Mouse (Mus musculus) neural tube, embryonic 12.5 days (tissue): ENCODE measurements around the gene Dhx37. TPM values are rescaled to one million over a fixed set of nuclear protein-coding genes. Genes with fewer than 3 reads are reported as not detected.
A peak's percentile ranks its signal among the peaks of the same experiment; 100 is the strongest.
"Not testable (repeated sequence)": the region's sequence is repeated elsewhere in the genome, so short reads cannot be mapped to it uniquely, and the experiment has no call there.

Experiments
- ATAC-seq: fragments of 200-750 bp; cut with Nextera tagmentation; 2 replicates; pipeline ENCODE4 v1.8.0; 2017; ENCODE audit warnings: low read depth, mild to moderate bottlenecking, moderate TSS enrichment, moderate library complexity; ENCODE audit not compliant: low FRiP score
- H3K27ac ChIP-seq: fragments of 300-500 bp; sonication (generic); 2 replicates; pipeline ENCODE4 v1.5.1; 2016
- H3K27me3 ChIP-seq: fragments of 300-500 bp; sonication (generic); replicated peaks from 2 replicates; pipeline ENCODE4 v1.6.1; 2016; ENCODE audit warnings: mild to moderate bottlenecking
- H3K36me3 ChIP-seq: fragments of 300-500 bp; sonication (generic); 2 replicates; pipeline ENCODE4 v1.6.1; 2016; ENCODE audit warnings: mild to moderate bottlenecking
- H3K4me1 ChIP-seq: fragments of 300-500 bp; sonication (generic); 2 replicates; pipeline ENCODE4 v1.6.1; 2016
- H3K4me2 ChIP-seq: fragments of 300-500 bp; sonication (generic); replicated peaks from 2 replicates; pipeline ENCODE4 v1.6.1; 2016; ENCODE audit warnings: mild to moderate bottlenecking
- H3K4me3 ChIP-seq: fragments of 300-500 bp; sonication (generic); 2 replicates; pipeline ENCODE4 v1.5.1; 2016
- H3K9ac ChIP-seq: fragments of 300-500 bp; sonication (generic); 2 replicates; pipeline ENCODE4 v1.6.1; 2016; ENCODE audit warnings: mild to moderate bottlenecking
- H3K9me3 ChIP-seq: fragments of 300-500 bp; sonication (generic); 2 replicates; pipeline ENCODE4 v1.6.1; 2016; ENCODE audit warnings: mild to moderate bottlenecking
- WGBS: fragments of 180-500 bp; shearing (Covaris S2); methylation state at CpG from one replicate; pipeline ENCODE4 v1.1.7; 2016; 5-methylcytosine and 5-hydroxymethylcytosine counted together
- polyA plus RNA-seq: library from polyadenylated mRNA; unstranded; fragments of >200 nt; fragmentation: Nextera tagmentation; extraction: Ambion mirVana; gene quantifications from 2 replicates; pipeline ENCODE4 v1.2.1, GENCODE M21; 2016

Gene Dhx37
- polyA plus RNA-seq, 1 experiment from 2014 or later, result 15.6 TPM

DNA sequence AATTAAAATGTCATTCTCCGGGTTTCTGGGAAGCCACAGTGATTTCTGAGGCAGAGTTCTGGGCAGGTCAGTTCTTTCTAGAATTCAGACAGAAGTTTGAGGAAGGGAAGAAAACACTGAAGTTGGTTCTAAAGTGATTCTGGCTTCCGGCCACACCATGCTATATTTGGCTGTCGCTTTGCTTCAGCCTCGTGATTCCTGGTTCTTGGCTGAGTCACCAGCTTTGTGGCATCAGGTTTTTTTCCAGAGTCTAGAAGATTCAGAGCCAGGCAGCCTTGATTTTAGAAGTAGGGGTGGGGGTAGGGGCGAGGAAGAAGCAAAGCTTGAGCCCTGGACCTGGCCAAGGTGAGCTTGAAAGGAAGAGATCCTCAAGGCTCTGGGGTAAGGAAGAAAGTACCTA is 42.3 kb downstream of the Dhx37 start:
- Histone ChIP-seq H3K9me3 (no peaks in the 10 kb centered on the region), H3K9ac (no peak overlapping the region), H3K4me3 (no peak overlapping the region), H3K27me3 (no peaks in the 10 kb centered on the region), H3K4me2 (no peak overlapping the region), H3K4me1 (peaks cover 34% of the 10 kb centered on the region), H3K27ac (no peak overlapping the region), H3K36me3 (no peaks in the 10 kb centered on the region)
- ATAC-seq, result no peak
- whole genome bisulfite sequencing, result 84% methylated on average over 5 of the region's 5 CpGs

DNA sequence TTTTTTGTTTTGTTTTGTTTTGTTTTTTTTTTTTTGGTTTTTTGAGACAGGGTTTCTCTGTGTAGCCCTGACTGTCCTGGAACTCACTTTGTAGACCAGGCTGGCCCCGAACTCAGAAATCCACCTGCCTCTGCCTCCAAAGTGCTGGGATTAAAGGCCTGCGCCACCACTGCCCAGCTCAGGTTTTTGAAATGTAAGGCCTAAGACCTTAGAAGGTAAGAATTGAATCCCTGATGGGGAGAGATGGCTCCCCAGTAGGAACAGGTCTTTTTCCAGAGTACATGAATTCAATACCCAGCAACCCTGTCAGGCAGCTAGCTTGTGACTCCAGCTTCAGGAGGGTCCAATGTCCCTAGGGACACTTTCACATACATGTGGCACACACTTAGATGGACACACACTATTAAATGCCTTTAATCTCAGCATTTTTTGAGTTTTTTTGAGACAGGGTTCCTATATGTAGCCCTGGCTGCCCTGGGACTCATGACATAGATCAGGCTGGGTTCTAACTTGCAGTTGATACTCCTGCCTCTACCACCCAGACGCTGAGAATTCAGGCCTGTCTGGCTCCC is 42.9 kb downstream of the Dhx37 start:
- Histone ChIP-seq H3K9ac (no peak overlapping the region), H3K4me2 (no peak overlapping the region), H3K9me3 (no peaks in the 10 kb centered on the region), H3K27me3 (no peaks in the 10 kb centered on the region), H3K4me3 (no peak overlapping the region), H3K36me3 (peaks cover under 1% of the 10 kb centered on the region; the same call in 1 of the 2 replicates), H3K27ac (no peak overlapping the region), H3K4me1 (peaks cover 34% of the 10 kb centered on the region)
- no peak for ATAC-seq
- WGBS, result 93% methylated on average over 3 of the region's 3 CpGs

GRCm38 (mm10) chr5:125389579-125390441 is 44.1 kb downstream of the Dhx37 start, which contains the start of gene Ubc:
Gene Ubc, minus strand, starts transcription at chr5:125390202.
- Histone ChIP-seq H3K9ac (peak within 1 kb of the TSS; percentile 99), H3K27ac (peak within 1 kb of the TSS; percentile 89), H3K36me3 (peaks cover 12% of the 10 kb centered on the region), H3K4me3 (peak within 1 kb of the TSS; percentile 99), H3K27me3 (no peaks in the 10 kb centered on the region), H3K4me1 (peaks cover 38% of the 10 kb centered on the region), H3K4me2 (peak within 1 kb of the TSS; percentile 98), H3K9me3 (no peaks in the 10 kb centered on the region)
- ATAC-seq, result peak; percentile 55
- 1% methylated on average over 68 of the region's 69 CpGs for WGBS

DNA sequence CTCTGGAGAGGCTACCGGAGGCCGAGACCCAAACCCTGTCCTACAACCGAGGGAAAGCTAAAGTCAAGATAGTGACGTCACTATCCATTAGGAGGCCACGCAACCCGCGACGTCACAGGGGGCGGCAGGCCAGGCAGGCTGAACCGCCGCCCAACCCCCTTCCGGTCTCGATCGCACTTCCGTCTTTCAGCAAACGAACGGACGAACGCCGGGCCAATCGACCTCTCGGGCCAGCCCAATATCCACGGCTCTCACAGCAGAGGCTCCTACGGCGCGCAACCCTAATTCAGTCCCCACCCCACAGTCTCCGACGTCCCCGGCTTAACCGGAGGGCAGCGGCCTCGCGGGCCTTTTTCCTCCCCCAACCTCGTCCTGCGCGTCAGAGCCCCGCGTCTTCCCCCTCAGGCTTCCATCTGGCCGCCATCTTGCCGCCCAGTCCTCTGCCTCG is 44.8 kb downstream of the Dhx37 start, which contains the start of gene Gm10382:
Gene Gm10382 (plus strand): TSS at position 192 of the 448 bp plus-strand sequence.
- H3K4me3 ChIP-seq, result peak within 1 kb of the TSS; percentile 99
- peak; percentile 29 for ATAC-seq
- WGBS, result under 1% methylated on average over 41 of the region's 41 CpGs
- no peaks in the 10 kb centered on the region for H3K9me3 ChIP-seq
- peak within 1 kb of the TSS; percentile 98 for H3K4me2 ChIP-seq
- H3K27ac ChIP-seq, result peak within 1 kb of the TSS; percentile 89
- no peaks in the 10 kb centered on the region for H3K27me3 ChIP-seq
- peaks cover 31% of the 10 kb centered on the region for H3K4me1 ChIP-seq
- H3K9ac ChIP-seq, result peak within 1 kb of the TSS; percentile 99
- peaks cover 17% of the 10 kb centered on the region for H3K36me3 ChIP-seq

GRCm38 (mm10) chr5:125388358-125389092 is 45.4 kb downstream of the Dhx37 start:
- peak overlapping the region; percentile 99 for H3K9ac ChIP-seq
- peak overlapping the region; percentile 99 for H3K4me3 ChIP-seq
- H3K4me1 ChIP-seq, result peaks cover 25% of the 10 kb centered on the region
- no peaks in the 10 kb centered on the region for H3K27me3 ChIP-seq
- 34% methylated on average over 13 of the region's 13 CpGs for WGBS
- no peak for ATAC-seq
- H3K4me2 ChIP-seq, result peak overlapping the region; percentile 98
- peak overlapping the region; percentile 89; the same call in 1 of the 2 replicates for H3K27ac ChIP-seq
- H3K9me3 ChIP-seq, result no peaks in the 10 kb centered on the region
- peaks cover 17% of the 10 kb centered on the region for H3K36me3 ChIP-seq

DNA sequence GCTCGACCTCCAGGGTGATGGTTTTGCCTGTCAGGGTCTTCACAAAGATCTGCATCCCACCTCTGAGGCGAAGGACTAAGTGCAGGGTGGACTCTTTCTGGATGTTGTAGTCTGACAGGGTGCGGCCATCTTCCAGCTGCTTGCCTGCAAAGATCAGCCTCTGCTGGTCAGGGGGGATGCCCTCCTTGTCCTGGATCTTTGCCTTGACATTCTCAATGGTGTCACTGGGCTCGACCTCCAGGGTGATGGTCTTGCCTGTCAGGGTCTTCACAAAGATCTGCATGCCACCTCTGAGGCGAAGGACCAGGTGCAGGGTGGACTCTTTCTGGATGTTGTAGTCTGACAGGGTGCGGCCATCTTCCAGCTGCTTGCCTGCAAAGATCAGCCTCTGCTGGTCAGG is 46.6 kb downstream of the Dhx37 start:
- not testable (repeated sequence) for H3K9me3 ChIP-seq, H3K27me3 ChIP-seq, H3K4me3 ChIP-seq, H3K27ac ChIP-seq, H3K9ac ChIP-seq, H3K4me2 ChIP-seq, ATAC-seq
- Histone ChIP-seq H3K4me1 (peaks cover 17% of the 10 kb centered on the region), H3K36me3 (peaks cover 17% of the 10 kb centered on the region)
- WGBS, result 96% methylated on average over 5 of the region's 6 CpGs

- 80% methylated on average over 8 of the region's 8 CpGs for WGBS
- H3K4me3 ChIP-seq, result no peak overlapping the region
- peak overlapping the region; percentile 32 for H3K4me2 ChIP-seq
- H3K4me1 ChIP-seq, result peaks cover 17% of the 10 kb centered on the region
- ATAC-seq, result no peak
- H3K9me3 ChIP-seq, result no peaks in the 10 kb centered on the region
- H3K9ac ChIP-seq, result no peak overlapping the region
- H3K27me3 ChIP-seq, result no peaks in the 10 kb centered on the region
- H3K27ac ChIP-seq, result no peak overlapping the region
- H3K36me3 ChIP-seq, result peaks cover 17% of the 10 kb centered on the region
Observed at GRCm38 (mm10) chr5:125385215-125385940, 48.5 kb downstream of the Dhx37 start.

DNA sequence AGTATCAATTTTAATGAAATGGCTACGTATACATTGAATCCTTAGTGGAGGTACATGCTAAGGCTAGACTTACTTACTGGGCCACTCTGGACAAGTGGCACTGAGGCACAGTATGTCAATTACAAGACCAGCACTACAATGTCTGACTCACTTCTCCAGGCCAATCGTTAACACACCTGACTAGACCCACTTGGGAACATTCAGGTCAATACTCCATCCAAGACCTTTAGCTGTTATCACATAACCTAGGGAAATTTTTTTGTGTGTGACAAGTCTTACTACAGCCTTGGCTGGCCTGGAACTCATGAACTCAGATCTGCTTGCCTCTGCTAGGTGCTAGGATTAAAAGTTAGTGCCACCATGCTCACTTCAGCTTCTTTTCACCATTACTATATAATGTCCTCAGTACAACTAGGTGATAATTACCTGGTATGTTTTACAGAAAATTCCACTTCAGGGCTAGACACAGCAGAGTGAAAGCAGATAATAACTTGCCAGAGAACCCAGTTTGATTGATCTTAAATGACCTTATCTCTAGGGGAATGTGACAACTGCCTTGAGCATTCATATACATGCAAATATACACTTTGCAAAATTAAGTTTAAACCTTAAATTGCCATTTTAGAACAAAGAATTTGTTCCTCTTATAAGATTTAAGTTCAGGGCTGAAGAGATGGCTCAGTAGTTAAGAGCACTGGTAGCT is 49.3 kb downstream of the Dhx37 start:
- Histone ChIP-seq H3K4me1 (peaks cover 17% of the 10 kb centered on the region), H3K9me3 (no peaks in the 10 kb centered on the region), H3K4me2 (peak overlapping the region; percentile 32; the same call in 1 of the 2 replicates), H3K4me3 (no peak overlapping the region), H3K36me3 (peaks cover 17% of the 10 kb centered on the region), H3K27ac (no peak overlapping the region), H3K27me3 (no peaks in the 10 kb centered on the region), H3K9ac (no peak overlapping the region)
- 90% methylated on average over 2 of the region's 2 CpGs for WGBS
- ATAC-seq, result no peak

DNA sequence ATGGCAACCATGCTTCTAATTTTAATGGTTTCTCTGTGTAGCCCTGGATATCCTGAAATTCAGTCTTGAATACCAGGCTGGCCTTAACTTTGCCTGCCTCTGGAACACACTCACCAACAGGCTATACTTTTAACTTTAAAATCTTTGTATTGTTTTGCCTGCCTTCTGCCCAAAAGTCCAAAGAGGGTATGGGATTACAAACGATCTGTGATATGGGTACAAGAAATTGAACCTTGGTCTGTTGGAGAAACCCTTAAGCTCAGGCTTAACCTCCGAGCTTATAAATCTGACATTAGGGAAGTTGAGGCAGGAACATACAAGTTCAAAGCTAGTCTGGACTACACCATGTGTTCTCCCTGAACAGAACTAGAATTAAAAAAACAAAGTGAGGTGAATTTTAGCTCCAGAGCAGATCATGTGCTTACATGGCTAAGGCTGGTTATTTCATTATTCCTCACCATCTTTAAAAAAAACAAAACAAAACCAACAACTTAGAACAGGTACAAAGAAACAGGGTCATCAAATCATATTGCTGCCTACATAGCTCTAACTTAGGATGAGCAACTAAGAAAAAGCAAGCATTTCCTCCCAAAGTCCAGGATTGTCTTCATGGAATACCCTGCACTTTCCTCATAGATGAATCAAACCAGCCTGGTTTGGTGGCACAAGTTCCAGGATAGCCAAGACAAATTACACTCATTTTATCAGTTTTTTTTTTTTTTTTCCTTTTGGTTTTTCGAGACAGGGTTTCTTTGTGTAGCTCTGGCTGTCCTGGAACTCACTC is 50.1 kb downstream of the Dhx37 start:
- peaks cover 17% of the 10 kb centered on the region for H3K4me1 ChIP-seq
- H3K36me3 ChIP-seq, result peaks cover 17% of the 10 kb centered on the region
- no peak overlapping the region for H3K9ac ChIP-seq
- no peak overlapping the region for H3K4me2 ChIP-seq
- no peak overlapping the region for H3K27ac ChIP-seq
- WGBS, result 84% methylated on average over 3 of the region's 3 CpGs
- no peaks in the 10 kb centered on the region for H3K9me3 ChIP-seq
- no peak for ATAC-seq
- H3K27me3 ChIP-seq, result no peaks in the 10 kb centered on the region
- no peak overlapping the region for H3K4me3 ChIP-seq

GRCm38 (mm10) chr5:125382673-125383558 is 51.0 kb downstream of the Dhx37 start:
- peaks cover 17% of the 10 kb centered on the region for H3K36me3 ChIP-seq
- ATAC-seq, result peak; percentile 44; the same call in 1 of the 2 replicates
- H3K9me3 ChIP-seq, result no peaks in the 10 kb centered on the region
- H3K9ac ChIP-seq, result no peak overlapping the region
- H3K27ac ChIP-seq, result no peak overlapping the region
- H3K27me3 ChIP-seq, result no peaks in the 10 kb centered on the region
- H3K4me1 ChIP-seq, result peaks cover 10% of the 10 kb centered on the region
- H3K4me2 ChIP-seq, result no peak overlapping the region
- H3K4me3 ChIP-seq, result no peak overlapping the region
- WGBS, result 59% methylated on average over 6 of the region's 6 CpGs
